Comparison of ENCODE assay signal across 8 mouse cellular contexts in genomic region chr2:59612733-59613473, GRCm38 (mm10). TPM values are rescaled to one million over a fixed set of nuclear protein-coding genes. Genes with fewer than 3 reads are reported as not detected.
A peak's percentile ranks its signal among the peaks of the same experiment; 100 is the strongest.
DNase-seq lines count a peak whose midpoint lies in the region; ATAC-seq and TF ChIP-seq lines count a peak whose summit lies in the region.

No protein-coding gene starts in this region.

- DNase-seq in thymus, adult 2 months, result peak; percentile 17
- no peak for DNase-seq in thymus, postnatal 10 days (ENCODE audit: low spot score in 2 of 2)
- DNase-seq in cerebellum, postnatal 25 days, result peak; percentile 66 to 70
- DNase-seq in kidney, adult 9 months, result peak; percentile 41
- peak; percentile 56 for DNase-seq in lung, embryonic 14.5 days
- no peak for DNase-seq in layer of hippocampus, adult 9-10 months (ENCODE audit: low spot score)

- TF ChIP-seq CTCF in thymus, adult 2 months (IDR thresholded peaks at IDR 0.05; ENCODE audit: borderline replicate concordance, control insufficient read depth, extremely low read depth, insufficient read depth, low read length, poor library complexity), result no peak
- peak; percentile 9; the same call in 1 of the 2 replicates for TF ChIP-seq CTCF in lung, embryonic 14.5 days (IDR thresholded peaks at IDR 0.05; ENCODE audit: low read depth)
- TF ChIP-seq CTCF in olfactory bulb, adult 2 months (IDR thresholded peaks at IDR 0.05; ENCODE audit: insufficient read depth, low read depth, low read length), result no peak

- H3K27ac ChIP-seq in thymus, adult 2 months (ENCODE audit: control insufficient read depth, insufficient read depth, low read length), result peak overlapping the region; percentile 17; the same call in 1 of the 2 replicates
- peak overlapping the region; percentile 97 for H3K27ac ChIP-seq in heart, embryonic 11.5 days (ENCODE audit: low read depth, low read length)
- peak overlapping the region; percentile 98 for H3K27ac ChIP-seq in lung, embryonic 14.5 days (ENCODE audit: low read depth)
- no peak overlapping the region for H3K27ac ChIP-seq in olfactory bulb, adult 2 months (ENCODE audit: insufficient read depth, low read depth, low read length)

- peaks cover 14% of the 10 kb centered on the region for H3K4me1 ChIP-seq in thymus, adult 2 months (replicated peaks; ENCODE audit: control insufficient read depth, insufficient read depth, low read length)
- peaks cover 43% of the 10 kb centered on the region for H3K4me1 ChIP-seq in heart, embryonic 11.5 days (ENCODE audit: control insufficient read depth, insufficient read depth, low read length)
- H3K4me1 ChIP-seq in lung, embryonic 14.5 days (ENCODE audit: insufficient read depth), result peaks cover 31% of the 10 kb centered on the region
- H3K4me1 ChIP-seq in olfactory bulb, adult 2 months (ENCODE audit: control insufficient read depth, insufficient read depth, low read length), result peaks cover 7% of the 10 kb centered on the region

- H3K9me3 ChIP-seq in heart, embryonic 11.5 days (replicated peaks; ENCODE audit: control insufficient read depth, low read length), result no peaks in the 10 kb centered on the region
- no peaks in the 10 kb centered on the region for H3K9me3 ChIP-seq in lung, embryonic 14.5 days (ENCODE audit: low read depth, low read length)

- no peak for ATAC-seq in heart, embryonic 11.5 days (replicated peaks; ENCODE audit: insufficient number of reproducible peaks, low FRiP score, low TSS enrichment)
- ATAC-seq in lung, embryonic 14.5 days (ENCODE audit: insufficient read depth), result no peak

- no peak for TF ChIP-seq POLR2A in thymus, adult 2 months (IDR thresholded peaks at IDR 0.05; ENCODE audit: control insufficient read depth, extremely low read depth, insufficient read depth, low read length, poor library complexity)
- TF ChIP-seq POLR2A in olfactory bulb, adult 2 months (IDR thresholded peaks at IDR 0.05; ENCODE audit: insufficient read depth, low read depth, low read length), result no peak

- peaks cover 3% of the 10 kb centered on the region; the same call in 1 of the 2 replicates for H3K27me3 ChIP-seq in thymus, adult 2 months (ENCODE audit: control insufficient read depth, insufficient read depth, low read length)
- no peaks in the 10 kb centered on the region for H3K27me3 ChIP-seq in heart, embryonic 11.5 days (ENCODE audit: control insufficient read depth, insufficient read depth, low read length)
- no peaks in the 10 kb centered on the region for H3K27me3 ChIP-seq in lung, embryonic 14.5 days (ENCODE audit: insufficient read depth, low read length)

- H3K36me3 ChIP-seq in thymus, adult 2 months (ENCODE audit: control insufficient read depth, insufficient read depth, low read length), result no peaks in the 10 kb centered on the region
- H3K36me3 ChIP-seq in heart, embryonic 11.5 days (ENCODE audit: control insufficient read depth, insufficient read depth, low read length), result no peaks in the 10 kb centered on the region
- no peaks in the 10 kb centered on the region for H3K36me3 ChIP-seq in lung, embryonic 14.5 days (ENCODE audit: insufficient read depth)

- peak overlapping the region; percentile 93 for H3K4me2 ChIP-seq in heart, embryonic 11.5 days
- H3K4me2 ChIP-seq in lung, embryonic 14.5 days, result peak overlapping the region; percentile 93

- WGBS in thymus, adult 2 months, result 1% methylated on average over 33 of the region's 33 CpGs
- 0% methylated on average over 33 of the region's 33 CpGs for WGBS in heart, embryonic 11.5 days (ENCODE audit: insufficient replicate concordance)
- under 1% methylated on average over 33 of the region's 33 CpGs for WGBS in lung, embryonic 14.5 days
- WGBS in olfactory bulb, adult 2 months, result under 1% methylated on average over 33 of the region's 33 CpGs

- H3K4me3 ChIP-seq in thymus, adult 2 months (ENCODE audit: control insufficient read depth, insufficient read depth, low read length), result peak overlapping the region; percentile 79
- H3K4me3 ChIP-seq in heart, embryonic 11.5 days (ENCODE audit: low read depth, low read length), result peak overlapping the region; percentile 93
- peak overlapping the region; percentile 85 for H3K4me3 ChIP-seq in lung, embryonic 14.5 days (ENCODE audit: low read depth, low read length)
- H3K4me3 ChIP-seq in olfactory bulb, adult 2 months (ENCODE audit: insufficient read depth, low read depth, low read length), result peak overlapping the region; percentile 54

- H3K9ac ChIP-seq in heart, embryonic 11.5 days (ENCODE audit: low read depth, low read length), result peak overlapping the region; percentile 97
- peak overlapping the region; percentile 92 for H3K9ac ChIP-seq in lung, embryonic 14.5 days

RNA-seq across cellular contexts. Expression of gene Tanc1, which starts 1.1 kb away (rescaled TPM):
- polyA plus RNA-seq in thymus, adult 2 months (2012; rRNA removed), result 7.3 and 8.1 TPM in 2 replicates
- 26.0 and 30.6 TPM in 2 replicates for polyA plus RNA-seq in heart, embryonic 11.5 days (2014; fragmentation: Nextera tagmentation; extraction: Ambion mirVana)
- polyA plus RNA-seq in lung, embryonic 14.5 days (2014; fragmentation: Nextera tagmentation; extraction: Ambion mirVana), result 28.8 and 31.0 TPM in 2 replicates
- polyA plus RNA-seq in olfactory bulb, adult 2 months (2012; ENCODE audit: insufficient read depth, insufficient read length, low replicate concordance, missing spikeins), result not detected in 2 replicates

Comparison
In these comparisons a context has a peak if more than half of its experiments do, and no peak if none do; other contexts are left out.
1. DNase-seq: peak in thymus, adult 2 months (single experiment), cerebellum, postnatal 25 days (2 of 2), kidney, adult 9 months (single experiment) and lung, embryonic 14.5 days (single experiment); none in thymus, postnatal 10 days (0 of 2) and layer of hippocampus, adult 9-10 months (single experiment).
2. Peak in every context shown above with its lines, with median percentiles within 50 percentile points of each other: H3K4me3 ChIP-seq.